Mouse (Mus musculus): ENCODE results near the gene Tfr2. TPM values are rescaled to one million over a fixed set of nuclear protein-coding genes. Genes with fewer than 3 reads are reported as not detected.

The Tfr2 gene
- polyA plus RNA-seq, 2 experiments = 1.3 to 2.1 TPM

DNA sequence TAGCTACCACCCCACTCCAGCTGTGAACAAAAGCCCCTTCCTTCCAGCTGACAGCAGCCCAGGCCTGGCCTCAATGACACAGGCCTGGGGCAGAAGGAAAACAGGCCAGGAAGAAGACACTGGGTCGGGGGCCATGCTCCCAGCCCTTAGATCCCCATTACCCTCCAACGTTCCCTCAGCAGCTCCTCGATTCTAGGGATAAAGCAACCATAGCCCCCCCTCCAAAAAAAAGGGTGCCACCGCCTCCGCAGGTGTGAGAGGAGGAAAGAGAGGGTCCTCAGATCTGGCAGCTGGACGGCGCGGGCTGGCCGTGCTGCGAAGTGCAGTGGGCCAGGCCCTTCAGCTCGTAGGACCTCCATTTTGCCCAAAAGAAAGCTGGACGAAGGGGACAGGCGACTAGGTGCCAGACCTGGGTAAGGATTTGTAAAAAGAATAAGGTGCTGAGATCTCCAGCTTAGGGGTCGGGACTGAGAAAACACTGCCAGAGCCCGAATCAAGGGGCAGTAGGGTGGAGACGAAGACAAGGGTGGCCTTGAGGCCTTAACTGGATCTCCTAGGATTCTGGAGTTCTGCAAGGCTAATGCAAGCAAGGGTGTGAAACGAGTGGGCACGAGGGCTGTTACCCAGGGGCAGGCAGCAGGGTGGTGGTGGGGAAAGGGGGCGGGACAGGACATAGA, 37.4 kb upstream of the Tfr2 start:
- peak overlapping the region; percentile 83 for H3K4me3 ChIP-seq (replicated peaks; ENCODE audit: low read length)
- ATAC-seq (ENCODE audit: low FRiP score, low read depth) = no peak
- DNase-seq (ENCODE audit: low spot score) = peak; percentile 26

DNA sequence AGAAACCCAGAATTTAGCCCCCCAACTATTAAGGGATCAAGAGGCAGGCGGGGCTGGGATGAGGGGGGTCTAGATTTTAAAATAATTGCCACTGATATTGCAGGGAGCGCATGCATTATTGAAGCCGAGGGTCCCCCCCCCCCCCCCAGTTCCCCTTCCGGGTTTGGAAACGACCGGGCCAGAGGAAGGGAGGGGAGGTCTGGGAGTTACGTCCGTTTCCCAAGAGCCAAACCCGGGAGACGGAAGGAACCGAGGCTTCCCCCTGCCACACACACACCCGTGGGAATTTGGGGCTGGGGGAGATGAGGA, 36.9 kb upstream of the Tfr2 start:
- Histone ChIP-seq H3K27me3 (ENCODE audit: control insufficient read depth, insufficient read depth, low read length) (no peaks in the 10 kb centered on the region), H3K36me3 (ENCODE audit: control insufficient read depth, insufficient read depth, low read length) (peaks cover 25% of the 10 kb centered on the region)
- 2% methylated on average over 9 of the region's 12 CpGs for WGBS

More for the DNA sequence above, 37.4 kb upstream of the Tfr2 start:
- TF ChIP-seq POLR2A (IDR thresholded peaks at IDR 0.05; ENCODE audit: borderline replicate concordance, extremely low read depth, insufficient read depth, insufficient read length) = no peak
- Histone ChIP-seq H3K4me2 (replicated peaks; ENCODE audit: low read depth, low read length, severe bottlenecking) (peak overlapping the region; percentile 93), H3K9me3 (ENCODE audit: control insufficient read depth, low read length) (no peaks in the 10 kb centered on the region), H3K36me3 (ENCODE audit: control insufficient read depth, insufficient read depth, low read length) (peaks cover 30% of the 10 kb centered on the region), H3K27ac (replicated peaks; ENCODE audit: low read depth, low read length) (peak overlapping the region; percentile 89), H3K27me3 (ENCODE audit: control insufficient read depth, insufficient read depth, low read length) (no peaks in the 10 kb centered on the region), H3K9ac (ENCODE audit: low read depth, low read length, severe bottlenecking) (peak overlapping the region; percentile 84), H3K4me1 (ENCODE audit: control insufficient read depth, insufficient read depth, low read length) (peaks cover 7% of the 10 kb centered on the region; the same call in 1 of the 2 replicates)
- WGBS = 1% methylated on average over 19 of the region's 19 CpGs

DNA sequence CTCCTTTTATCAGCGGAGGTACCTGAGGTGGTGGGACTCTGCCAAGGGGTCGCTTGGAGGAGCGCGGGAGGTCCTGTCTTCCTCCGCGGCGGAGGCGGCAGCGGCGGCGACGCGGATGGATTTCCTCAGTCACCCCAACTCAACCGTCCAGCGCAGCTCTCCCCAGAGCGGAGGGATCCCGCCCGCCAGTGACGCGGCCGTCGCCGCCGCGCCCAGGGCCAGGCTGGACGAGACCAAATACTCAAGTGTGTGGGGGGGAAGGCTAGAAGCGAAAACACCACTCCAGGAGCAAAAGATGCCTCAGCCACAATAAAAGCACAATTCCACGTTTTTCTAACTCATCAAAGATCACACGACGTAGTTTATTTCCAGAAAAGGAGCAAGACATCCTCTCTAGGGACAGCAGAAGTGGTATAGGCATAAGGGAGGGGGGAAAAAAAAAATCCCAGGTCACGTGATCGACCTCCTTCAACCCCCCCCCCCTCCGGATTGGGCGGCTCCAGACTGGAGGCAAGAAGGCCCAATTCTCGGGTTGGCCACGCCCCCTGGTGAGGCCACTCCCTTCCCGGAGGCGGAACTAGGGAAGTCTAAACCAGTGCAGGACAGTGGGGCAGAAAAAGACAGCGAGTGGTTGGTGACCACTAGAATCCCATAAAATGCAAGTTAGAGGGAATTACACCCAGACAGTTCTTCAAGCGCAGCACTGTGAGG, 36.4 kb upstream of the Tfr2 start, which contains the start of the genes Epo and Gnb2:
TSS of gene Epo (minus strand) at position 126 of the 711 bp plus-strand sequence.
TSS of gene Gnb2 (minus strand) at position 394 of the 711 bp plus-strand sequence.
- Histone ChIP-seq H3K9me3 (ENCODE audit: control insufficient read depth, low read length) (no peaks in the 10 kb centered on the region), H3K36me3 (ENCODE audit: control insufficient read depth, insufficient read depth, low read length) (peaks cover 20% of the 10 kb centered on the region), H3K9ac (ENCODE audit: low read depth, low read length, severe bottlenecking) (peak within 1 kb of the TSS; percentile 84), H3K27me3 (ENCODE audit: control insufficient read depth, insufficient read depth, low read length) (no peaks in the 10 kb centered on the region), H3K4me2 (replicated peaks; ENCODE audit: low read depth, low read length, severe bottlenecking) (peak within 1 kb of the TSS; percentile 93), H3K4me1 (ENCODE audit: control insufficient read depth, insufficient read depth, low read length) (peaks cover 7% of the 10 kb centered on the region; the same call in 1 of the 2 replicates), H3K27ac (replicated peaks; ENCODE audit: low read depth, low read length) (peak within 1 kb of the TSS; percentile 89), H3K4me3 (replicated peaks; ENCODE audit: low read length) (peak within 1 kb of the TSS; percentile 83)
- 0 out of 2 replicates have a peak, but pooled peaks have one; percentile 40 for TF ChIP-seq POLR2A (IDR thresholded peaks at IDR 0.05; ENCODE audit: borderline replicate concordance, extremely low read depth, insufficient read depth, insufficient read length)
- under 1% methylated on average over 33 of the region's 40 CpGs for WGBS
- DNase-seq (ENCODE audit: low spot score) = peak; percentile 98
- peak; percentile 82 for ATAC-seq (ENCODE audit: low FRiP score, low read depth)

More for the DNA sequence above, 36.9 kb upstream of the Tfr2 start:
- DNase-seq (ENCODE audit: low spot score) = no peak
- no peak; the same call in 1 of the 2 replicates for TF ChIP-seq POLR2A (IDR thresholded peaks at IDR 0.05; ENCODE audit: borderline replicate concordance, extremely low read depth, insufficient read depth, insufficient read length)
- Histone ChIP-seq H3K4me3 (replicated peaks; ENCODE audit: low read length) (peak overlapping the region; percentile 83), H3K4me2 (replicated peaks; ENCODE audit: low read depth, low read length, severe bottlenecking) (peak overlapping the region; percentile 93), H3K27ac (replicated peaks; ENCODE audit: low read depth, low read length) (peak overlapping the region; percentile 89), H3K9ac (ENCODE audit: low read depth, low read length, severe bottlenecking) (peak overlapping the region; percentile 84), H3K9me3 (ENCODE audit: control insufficient read depth, low read length) (no peaks in the 10 kb centered on the region), H3K4me1 (ENCODE audit: control insufficient read depth, insufficient read depth, low read length) (peaks cover 7% of the 10 kb centered on the region; the same call in 1 of the 2 replicates)
- ATAC-seq (ENCODE audit: low FRiP score, low read depth) = peak; percentile 6

DNA sequence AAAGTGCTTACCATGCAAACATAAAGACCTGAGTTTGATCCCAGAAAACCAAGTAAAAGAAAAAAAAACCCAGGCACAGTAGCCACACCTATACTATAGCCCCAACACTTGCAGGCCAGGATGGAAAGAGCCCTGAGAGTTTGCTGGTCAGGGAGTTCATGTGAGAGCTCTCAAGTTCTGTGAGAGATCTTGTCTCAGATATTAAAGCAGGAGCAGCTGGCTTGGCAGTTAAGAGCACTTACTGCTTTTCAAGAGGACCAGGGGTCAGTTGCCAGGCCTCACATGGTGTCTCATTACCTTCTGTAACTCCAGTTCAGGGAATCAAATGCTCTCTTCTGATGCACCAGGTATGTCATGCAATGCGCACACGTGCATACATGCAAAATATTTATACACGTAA, 34.9 kb upstream of the Tfr2 start:
- no peak for TF ChIP-seq POLR2A (IDR thresholded peaks at IDR 0.05; ENCODE audit: borderline replicate concordance, extremely low read depth, insufficient read depth, insufficient read length)
- H3K9ac ChIP-seq (ENCODE audit: low read depth, low read length, severe bottlenecking) = no peak overlapping the region
- DNase-seq (ENCODE audit: low spot score) = no peak
- peaks cover 5% of the 10 kb centered on the region; the same call in 1 of the 2 replicates for H3K4me1 ChIP-seq (ENCODE audit: control insufficient read depth, insufficient read depth, low read length)
- no peak overlapping the region for H3K4me3 ChIP-seq (replicated peaks; ENCODE audit: low read length)
- ATAC-seq (ENCODE audit: low FRiP score, low read depth) = no peak
- H3K4me2 ChIP-seq (replicated peaks; ENCODE audit: low read depth, low read length, severe bottlenecking) = no peak overlapping the region
- peaks cover 5% of the 10 kb centered on the region for H3K36me3 ChIP-seq (ENCODE audit: control insufficient read depth, insufficient read depth, low read length)
- H3K27me3 ChIP-seq (ENCODE audit: control insufficient read depth, insufficient read depth, low read length) = no peaks in the 10 kb centered on the region
- H3K9me3 ChIP-seq (ENCODE audit: control insufficient read depth, low read length) = no peaks in the 10 kb centered on the region
- no peak overlapping the region for H3K27ac ChIP-seq (replicated peaks; ENCODE audit: low read depth, low read length)
- 80% methylated on average over 3 of the region's 3 CpGs for WGBS

DNA sequence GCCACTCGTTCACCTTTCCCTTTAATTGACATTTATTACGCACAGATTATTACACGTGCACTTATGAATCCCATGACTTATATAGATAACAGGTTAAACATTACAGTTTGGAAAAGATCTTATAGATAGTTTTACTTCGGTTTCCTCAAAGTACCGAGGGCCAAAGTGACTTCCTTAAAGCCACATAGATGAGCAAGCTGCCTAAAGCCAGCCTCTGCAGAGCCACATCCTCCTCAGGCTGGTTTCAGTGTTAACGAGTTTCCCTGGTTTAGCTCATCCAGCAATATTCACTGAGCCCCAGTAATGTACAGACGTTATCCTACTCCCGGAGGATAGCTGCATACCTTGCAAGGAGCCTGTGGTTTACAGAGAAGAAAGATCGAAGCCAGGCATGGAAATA, 34.3 kb upstream of the Tfr2 start:
- H3K36me3 ChIP-seq (ENCODE audit: control insufficient read depth, insufficient read depth, low read length) = no peaks in the 10 kb centered on the region
- ATAC-seq (ENCODE audit: low FRiP score, low read depth) (no peak), DNase-seq (ENCODE audit: low spot score) (no peak)
- no peaks in the 10 kb centered on the region for H3K4me1 ChIP-seq (ENCODE audit: control insufficient read depth, insufficient read depth, low read length)
- no peak overlapping the region for H3K27ac ChIP-seq (replicated peaks; ENCODE audit: low read depth, low read length)
- H3K27me3 ChIP-seq (ENCODE audit: control insufficient read depth, insufficient read depth, low read length) = no peaks in the 10 kb centered on the region
- no peak overlapping the region for H3K9ac ChIP-seq (ENCODE audit: low read depth, low read length, severe bottlenecking)
- H3K4me3 ChIP-seq (replicated peaks; ENCODE audit: low read length) = no peak overlapping the region
- H3K4me2 ChIP-seq (replicated peaks; ENCODE audit: low read depth, low read length, severe bottlenecking) = no peak overlapping the region
- 76% methylated on average over 9 of the region's 9 CpGs for WGBS
- H3K9me3 ChIP-seq (ENCODE audit: control insufficient read depth, low read length) = no peaks in the 10 kb centered on the region
- TF ChIP-seq POLR2A (IDR thresholded peaks at IDR 0.05; ENCODE audit: borderline replicate concordance, extremely low read depth, insufficient read depth, insufficient read length) = no peak

Data from limb, embryonic 14.5 days (tissue).